Mouse (Mus musculus) lung, adult 2 months (tissue): Measurements from ENCODE around the gene Sall1.

ENCODE experiments used
- CTCF ChIP-seq: fragments of 200-500 bp; IDR thresholded peaks from 2 replicates; pipeline ENCODE4 v1.5.1; 2011; ENCODE audit warnings: mild to moderate bottlenecking, low read length, control low read depth; ENCODE audit not compliant: insufficient read depth
- POLR2A ChIP-seq: fragments of 200-500 bp; IDR thresholded peaks from 2 replicates; pipeline ENCODE4 v1.6.1; 2011; ENCODE audit warnings: low read depth, mild to moderate bottlenecking, control low read depth, low read length, borderline replicate concordance; ENCODE audit errors: extremely low read depth

GRCm38 (mm10) chr8:89039890-89040289 lies 4.1 kb downstream of the Sall1 start:
- TF ChIP-seq POLR2A (no peak), CTCF (no peak)
